Mouse (Mus musculus): ENCODE measurements around the gene Itga9. TPM values are rescaled to one million over a fixed set of nuclear protein-coding genes. Genes with fewer than 3 reads are reported as not detected.

Itga9 gene
- total RNA-seq, 2 experiments from 2014 or later = 0.08 to 0.32 TPM

- no peak for ATAC-seq (replicated peaks; ENCODE audit: poor library complexity)
Observed at GRCm38 (mm10) chr9:118862852-118863260, 256.4 kb downstream of the Itga9 start.

GRCm38 (mm10) chr9:118863528-118863927 is 257.0 kb downstream of the Itga9 start:
- ATAC-seq (replicated peaks; ENCODE audit: poor library complexity) = no peak

- ATAC-seq (replicated peaks; ENCODE audit: poor library complexity) = peak; percentile 47
Observed at GRCm38 (mm10) chr9:118866949-118867348, 260.5 kb downstream of the Itga9 start.

GRCm38 (mm10) chr9:118867851-118868250 is 261.4 kb downstream of the Itga9 start:
- ATAC-seq (replicated peaks; ENCODE audit: poor library complexity) = peak; percentile 25; the same call in 1 of the 2 replicates

GRCm38 (mm10) chr9:118871089-118871488 is 264.6 kb downstream of the Itga9 start:
- ATAC-seq (replicated peaks; ENCODE audit: poor library complexity) = peak; percentile 68

GRCm38 (mm10) chr9:118873031-118873430 is 266.5 kb downstream of the Itga9 start:
- no peak for ATAC-seq (replicated peaks; ENCODE audit: poor library complexity)

GRCm38 (mm10) chr9:118873596-118873995 is 267.1 kb downstream of the Itga9 start:
- no peak for ATAC-seq (replicated peaks; ENCODE audit: poor library complexity)

GRCm38 (mm10) chr9:118875705-118876104 is 269.2 kb downstream of the Itga9 start:
- no peak for ATAC-seq (replicated peaks; ENCODE audit: poor library complexity)

GRCm38 (mm10) chr9:118876902-118877301 is 270.4 kb downstream of the Itga9 start:
- ATAC-seq (replicated peaks; ENCODE audit: poor library complexity) = peak; percentile 36

GRCm38 (mm10) chr9:118877365-118878008 is 271.0 kb downstream of the Itga9 start:
- no peak for ATAC-seq (replicated peaks; ENCODE audit: poor library complexity)

- ATAC-seq (replicated peaks; ENCODE audit: poor library complexity) = no peak
Observed at GRCm38 (mm10) chr9:118878596-118878995, 272.1 kb downstream of the Itga9 start.

GRCm38 (mm10) chr9:118881281-118881945 is 274.9 kb downstream of the Itga9 start:
- peak; percentile 75 for ATAC-seq (replicated peaks; ENCODE audit: poor library complexity)

GRCm38 (mm10) chr9:118881946-118882284 is 275.4 kb downstream of the Itga9 start:
- no peak for ATAC-seq (replicated peaks; ENCODE audit: poor library complexity)

GRCm38 (mm10) chr9:118883150-118883549 is 276.7 kb downstream of the Itga9 start:
- peak; percentile 51 for ATAC-seq (replicated peaks; ENCODE audit: poor library complexity)

GRCm38 (mm10) chr9:118885785-118886184 is 279.3 kb downstream of the Itga9 start:
- no peak for ATAC-seq (replicated peaks; ENCODE audit: poor library complexity)

- peak; percentile 33; the same call in 1 of the 2 replicates for ATAC-seq (replicated peaks; ENCODE audit: poor library complexity)
Observed at GRCm38 (mm10) chr9:118887201-118887600, 280.7 kb downstream of the Itga9 start.

- ATAC-seq (replicated peaks; ENCODE audit: poor library complexity) = no peak
Observed at GRCm38 (mm10) chr9:118887734-118888133, 281.2 kb downstream of the Itga9 start.

GRCm38 (mm10) chr9:118890149-118890548 is 283.7 kb downstream of the Itga9 start:
- peak; percentile 80 for ATAC-seq (replicated peaks; ENCODE audit: poor library complexity)

GRCm38 (mm10) chr9:118890645-118891044 is 284.2 kb downstream of the Itga9 start:
- no peak for ATAC-seq (replicated peaks; ENCODE audit: poor library complexity)

- ATAC-seq (replicated peaks; ENCODE audit: poor library complexity) = no peak
Observed at GRCm38 (mm10) chr9:118891068-118891467, 284.6 kb downstream of the Itga9 start.

- ATAC-seq (replicated peaks; ENCODE audit: poor library complexity) = no peak
Observed at GRCm38 (mm10) chr9:118891593-118891992, 285.1 kb downstream of the Itga9 start.

GRCm38 (mm10) chr9:118895101-118895500 is 288.6 kb downstream of the Itga9 start:
- ATAC-seq (replicated peaks; ENCODE audit: poor library complexity) = no peak

GRCm38 (mm10) chr9:118900677-118901076 is 294.2 kb downstream of the Itga9 start:
- no peak for ATAC-seq (replicated peaks; ENCODE audit: poor library complexity)
